Mouse (Mus musculus) heart, postnatal 4 days (tissue): Measurements from ENCODE around the gene Vps11. TPM values are rescaled to one million over a fixed set of nuclear protein-coding genes. Genes with fewer than 3 reads are reported as not detected.
A peak's percentile ranks its signal among the peaks of the same experiment; 100 is the strongest.
"Not testable (repeated sequence)": the region's sequence is repeated elsewhere in the genome, so short reads cannot be mapped to it uniquely, and the experiment has no call there.

Experiments used
- DNase-seq: peaks from one replicate; pipeline ENCODE4 v3.0.0; 2021
- total RNA-seq, 2 experiments: library from RNA; stranded (reverse); gene quantifications; 2 replicates each; pipeline ENCODE4 v1.2.3; 2021

The Vps11 gene
- 10 to 100 TPM; 20.9 to 21.6 TPM for total RNA-seq

DNA sequence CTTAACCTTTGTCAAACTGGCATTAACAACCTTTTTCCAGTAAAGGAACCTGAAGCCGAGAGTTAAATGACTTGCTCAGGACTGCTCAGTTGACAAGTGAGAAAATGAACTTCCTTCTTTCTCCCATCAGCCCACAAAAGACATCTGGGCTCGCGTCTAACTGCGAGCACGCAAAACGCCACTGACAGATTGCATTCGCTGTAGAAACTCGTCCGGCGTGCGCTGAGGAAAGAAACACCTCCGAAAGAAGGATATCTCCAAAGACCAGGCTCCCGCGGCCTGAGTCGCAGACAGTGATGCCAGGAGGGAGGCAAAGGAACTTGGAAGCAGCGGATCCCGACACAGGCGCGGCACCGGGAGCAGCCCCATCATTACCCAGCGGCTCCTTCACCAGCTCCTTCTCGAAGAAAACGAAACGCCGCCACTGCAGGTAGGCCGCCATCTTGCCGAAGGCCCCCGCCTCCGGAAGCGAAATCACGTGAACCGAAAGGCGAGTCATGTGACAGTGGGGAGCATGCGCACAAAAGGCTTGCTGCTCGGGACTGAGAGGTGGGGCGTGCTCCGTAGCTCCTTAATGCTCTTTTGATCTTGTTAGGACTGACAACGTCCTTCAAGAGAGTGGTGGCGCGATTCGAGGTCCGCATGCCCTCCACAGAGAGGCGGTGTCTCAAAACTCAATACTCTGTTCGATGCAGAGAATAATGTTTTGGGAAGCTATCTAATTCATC lies at the start of gene Vps11:
TSS of gene Vps11 (minus strand) at position 481 of the 728 bp plus-strand sequence.
- peak; percentile 97 for DNase-seq

DNA sequence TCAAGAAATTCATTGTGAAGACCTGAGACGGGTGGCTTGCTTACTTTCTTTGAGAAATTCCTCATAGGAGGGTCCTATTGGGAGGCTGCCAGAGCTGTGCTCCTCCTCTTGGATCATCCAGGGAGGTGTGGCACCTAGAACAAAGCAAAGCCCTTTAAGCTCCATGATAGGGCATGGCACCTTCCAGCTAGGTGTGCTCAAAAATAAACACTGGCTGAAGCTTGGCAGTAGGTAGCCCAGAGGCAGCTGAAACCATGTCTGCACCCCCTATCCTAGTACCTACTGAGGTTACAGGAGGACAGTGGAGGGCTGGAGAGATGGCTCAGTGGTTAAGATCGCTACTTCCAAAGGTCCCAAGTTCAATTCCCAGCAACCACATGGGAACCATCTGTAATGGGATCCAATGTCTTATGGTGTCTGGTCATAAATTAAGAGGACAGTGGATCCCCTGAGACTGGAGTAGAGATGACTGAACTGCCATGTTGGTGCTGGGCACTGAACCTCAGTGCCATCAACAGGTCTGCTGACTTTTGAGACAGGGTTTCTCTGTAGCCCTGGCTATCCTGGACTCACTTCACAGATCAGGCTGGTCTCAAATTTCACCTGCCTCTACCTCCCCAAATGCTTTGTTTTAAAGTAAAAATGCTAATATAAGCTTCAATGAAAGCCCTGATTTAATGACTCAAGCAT lies 49.3 kb upstream of the Vps11 start:
- no peak for DNase-seq

DNA sequence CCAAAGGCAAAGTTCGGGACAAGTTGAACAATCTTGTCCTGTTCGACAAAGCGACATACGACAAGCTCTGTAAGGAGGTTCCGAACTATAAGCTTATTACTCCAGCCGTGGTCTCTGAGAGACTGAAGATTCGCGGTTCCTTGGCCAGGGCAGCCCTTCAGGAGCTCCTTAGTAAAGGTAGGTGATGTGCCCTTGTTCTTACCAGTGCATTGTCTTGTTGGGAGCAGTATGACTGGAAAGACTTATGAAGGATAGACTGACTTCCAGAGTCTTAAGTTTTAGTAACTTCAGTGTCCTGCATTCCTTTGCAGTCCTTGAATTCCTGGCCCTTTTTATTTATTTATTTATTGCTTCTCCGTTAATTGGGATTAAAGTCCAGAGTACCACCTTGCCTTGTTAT lies 47.2 kb upstream of the Vps11 start:
- DNase-seq, result not testable (repeated sequence)

DNA sequence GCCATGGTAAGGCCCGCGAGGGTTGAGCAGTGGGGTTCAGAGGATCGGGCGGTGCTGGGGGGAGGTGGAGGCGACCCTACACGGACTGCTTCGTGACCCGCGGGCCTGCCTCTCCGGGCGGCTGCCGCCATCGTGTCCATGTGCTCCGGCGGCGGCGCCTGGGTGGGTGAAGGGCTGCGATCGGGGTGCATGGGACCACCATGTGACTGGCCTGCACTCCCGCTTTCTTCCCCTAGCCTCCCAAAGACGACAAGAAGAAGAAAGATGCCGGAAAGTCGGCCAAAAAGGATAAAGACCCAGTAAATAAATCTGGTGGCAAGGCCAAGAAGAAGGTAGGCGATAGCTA lies 46.3 kb upstream of the Vps11 start:
- no peak for DNase-seq

DNA sequence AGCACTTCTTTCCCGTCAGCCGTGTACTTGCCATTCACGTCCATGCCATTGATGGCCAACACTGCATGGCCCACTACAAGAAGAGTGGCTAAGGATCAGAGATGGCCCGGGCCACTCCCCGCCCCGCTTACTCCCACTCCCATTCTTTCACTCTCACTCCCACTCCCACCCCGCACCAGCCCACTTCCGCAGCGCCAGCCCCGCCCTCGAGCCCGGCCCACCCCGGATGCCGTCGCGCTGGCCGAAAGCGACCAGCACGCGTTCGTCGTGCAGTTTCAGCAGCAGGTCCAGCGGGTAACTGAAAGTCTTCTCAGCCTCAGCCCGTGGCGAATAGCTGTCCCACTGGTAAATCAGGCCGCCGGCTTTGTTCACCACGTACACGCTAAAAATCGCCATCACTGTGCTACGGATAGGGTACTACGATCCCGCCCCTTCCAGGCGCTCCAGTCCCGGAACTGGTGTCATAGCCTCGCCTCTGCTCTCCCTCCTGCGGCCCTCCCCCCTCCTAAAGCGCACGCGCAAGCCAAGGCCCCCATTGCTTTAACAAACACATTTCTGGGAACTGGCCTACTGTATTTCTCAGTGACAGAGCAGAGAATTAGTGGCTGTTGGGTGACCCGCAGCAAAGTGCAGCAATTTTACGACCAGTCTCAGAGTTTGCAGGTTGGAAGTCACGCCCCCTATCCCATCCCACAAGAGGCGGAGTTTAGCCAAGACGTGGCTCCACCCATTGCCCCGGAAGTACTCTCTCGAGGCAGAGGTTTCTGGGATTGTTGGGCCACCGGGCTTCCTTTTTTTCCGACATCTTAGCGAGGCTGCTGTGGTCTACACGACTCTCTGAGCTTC lies 45.7 kb upstream of the Vps11 start, which contains the start of the genes Rps25 and Trappc4:
TSS of gene Rps25 (plus strand) at position 234 of the 846 bp plus-strand sequence.
TSS of gene Trappc4 (minus strand) at position 695 of the 846 bp plus-strand sequence.
- peak; percentile 94 for DNase-seq

DNA sequence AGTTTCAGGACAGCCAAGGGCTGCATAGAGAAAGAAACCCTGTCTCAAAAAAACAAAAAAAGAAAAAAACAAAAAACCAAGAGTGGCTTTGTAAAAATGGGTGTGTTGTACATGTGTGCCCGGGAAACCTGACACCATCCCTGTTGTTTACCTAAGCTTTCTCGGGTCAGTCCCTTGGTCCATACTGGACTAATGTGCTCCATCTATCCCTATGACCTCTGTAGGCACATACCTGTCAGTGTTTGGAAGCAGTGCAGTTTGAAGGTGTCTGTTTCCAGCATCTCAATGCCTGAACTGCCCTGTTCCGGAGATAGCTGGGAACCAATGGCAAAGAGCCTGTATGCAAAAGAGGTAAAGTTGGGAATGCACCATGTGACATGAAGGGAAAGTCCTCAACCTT lies 43.5 kb upstream of the Vps11 start:
- no peak for DNase-seq

DNA sequence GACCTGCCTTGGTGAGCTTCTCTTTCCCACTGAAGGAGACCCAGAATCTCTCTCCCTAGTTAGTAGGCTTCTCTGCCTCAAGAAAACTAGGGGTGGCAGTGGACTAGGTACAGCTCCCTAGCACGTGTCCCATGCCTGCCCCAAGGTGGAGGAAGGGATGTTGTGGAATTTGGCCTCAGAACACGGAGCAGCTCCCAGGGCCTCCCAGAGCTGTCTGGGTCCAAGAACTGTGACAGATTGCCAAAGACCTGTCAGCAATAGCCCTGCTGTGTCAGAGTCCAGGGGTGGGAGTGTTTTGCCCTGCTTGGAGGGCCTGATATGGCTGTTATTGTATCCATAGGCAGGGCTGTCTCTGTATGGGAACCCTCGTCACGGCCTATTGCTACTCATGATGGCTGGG lies 39.6 kb upstream of the Vps11 start:
- DNase-seq, result peak; percentile 70

DNA sequence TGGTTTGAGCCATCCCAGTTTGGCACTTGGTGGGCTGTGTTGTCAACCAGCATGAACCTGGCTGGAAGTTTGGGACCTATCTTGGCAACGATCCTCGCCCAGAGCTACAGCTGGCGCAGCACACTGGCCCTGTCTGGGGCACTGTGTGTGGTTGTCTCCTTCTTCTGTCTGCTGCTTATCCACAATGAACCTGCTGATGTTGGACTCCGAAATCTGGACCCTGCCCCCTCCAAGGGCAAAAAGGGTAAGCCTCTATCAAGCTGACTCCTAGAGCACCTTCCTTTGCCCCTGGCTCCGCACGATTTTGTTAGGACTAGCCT lies 38.3 kb upstream of the Vps11 start:
- DNase-seq, result peak; percentile 46

DNA sequence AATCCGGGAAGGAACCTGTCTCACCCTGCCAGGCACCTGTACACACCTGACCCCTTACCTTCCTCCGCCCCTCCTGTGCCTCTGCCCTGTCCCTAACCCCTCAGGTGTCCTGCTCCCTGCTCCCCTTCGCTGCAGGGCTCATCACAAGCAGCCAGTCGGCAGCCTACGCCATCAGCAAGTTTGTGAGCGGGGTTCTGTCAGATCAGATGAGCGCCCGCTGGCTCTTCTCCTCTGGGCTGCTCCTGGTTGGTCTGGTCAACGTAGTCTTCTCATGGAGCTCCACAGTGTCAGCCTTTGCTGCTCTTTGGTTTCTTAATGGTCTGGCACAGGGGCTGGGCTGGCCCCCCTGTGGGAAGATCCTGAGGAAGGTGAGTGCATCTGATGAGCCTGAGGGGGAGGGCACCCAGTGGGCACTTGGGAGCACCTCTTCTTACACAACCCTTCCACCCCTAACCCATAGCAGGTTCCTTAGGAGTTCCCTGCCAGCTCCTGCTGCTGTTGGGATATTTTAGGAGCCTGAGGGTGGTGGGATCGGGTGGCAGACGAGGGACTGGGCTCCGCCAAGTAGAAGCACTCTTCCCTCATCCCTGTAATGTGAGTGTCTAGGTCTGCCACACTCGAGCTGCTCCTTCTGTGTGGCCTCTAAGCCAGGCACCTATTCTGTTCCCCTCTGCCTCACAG lies 37.8 kb upstream of the Vps11 start:
- DNase-seq, result no peak

DNA sequence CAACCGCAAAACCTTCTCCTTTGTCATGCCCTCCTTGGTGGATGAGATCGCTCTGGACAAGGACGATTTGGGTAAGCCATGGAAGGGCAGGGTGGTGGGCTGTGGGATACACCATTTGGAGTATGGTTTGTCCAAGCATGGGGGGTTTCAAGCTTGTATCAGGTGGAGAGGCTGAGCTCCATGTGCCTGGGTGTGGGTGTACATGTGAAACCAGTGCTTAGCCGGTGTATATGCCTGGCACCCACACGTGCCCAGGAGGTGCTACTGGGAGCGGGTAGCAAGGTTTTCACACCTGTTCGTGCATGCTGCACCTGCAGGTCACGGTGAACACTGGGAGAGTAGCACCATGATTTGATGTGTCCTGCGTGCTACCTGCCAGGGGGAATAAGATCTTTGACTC lies 37.1 kb upstream of the Vps11 start:
- DNase-seq, result no peak

DNA sequence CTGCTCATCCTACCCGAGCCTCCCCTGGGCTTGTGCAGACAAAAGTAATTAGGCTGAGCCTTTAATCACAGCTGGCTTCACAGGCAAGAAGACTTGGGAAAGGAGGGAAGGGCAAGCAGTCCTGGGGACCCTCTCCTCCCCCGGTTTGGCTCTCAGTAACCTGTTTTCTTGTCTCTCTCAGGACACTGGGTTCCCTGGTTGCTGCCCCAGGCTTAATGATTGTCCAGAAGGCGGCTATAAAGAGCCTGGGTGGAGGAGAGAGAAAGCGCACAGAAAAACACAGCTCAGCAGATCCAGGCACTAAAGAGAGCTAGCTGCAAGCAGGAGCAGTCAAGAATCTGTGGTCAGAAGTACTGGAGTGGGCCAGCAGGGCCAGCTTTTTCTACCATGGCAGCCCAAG lies 36.6 kb upstream of the Vps11 start:
- no peak for DNase-seq

DNA sequence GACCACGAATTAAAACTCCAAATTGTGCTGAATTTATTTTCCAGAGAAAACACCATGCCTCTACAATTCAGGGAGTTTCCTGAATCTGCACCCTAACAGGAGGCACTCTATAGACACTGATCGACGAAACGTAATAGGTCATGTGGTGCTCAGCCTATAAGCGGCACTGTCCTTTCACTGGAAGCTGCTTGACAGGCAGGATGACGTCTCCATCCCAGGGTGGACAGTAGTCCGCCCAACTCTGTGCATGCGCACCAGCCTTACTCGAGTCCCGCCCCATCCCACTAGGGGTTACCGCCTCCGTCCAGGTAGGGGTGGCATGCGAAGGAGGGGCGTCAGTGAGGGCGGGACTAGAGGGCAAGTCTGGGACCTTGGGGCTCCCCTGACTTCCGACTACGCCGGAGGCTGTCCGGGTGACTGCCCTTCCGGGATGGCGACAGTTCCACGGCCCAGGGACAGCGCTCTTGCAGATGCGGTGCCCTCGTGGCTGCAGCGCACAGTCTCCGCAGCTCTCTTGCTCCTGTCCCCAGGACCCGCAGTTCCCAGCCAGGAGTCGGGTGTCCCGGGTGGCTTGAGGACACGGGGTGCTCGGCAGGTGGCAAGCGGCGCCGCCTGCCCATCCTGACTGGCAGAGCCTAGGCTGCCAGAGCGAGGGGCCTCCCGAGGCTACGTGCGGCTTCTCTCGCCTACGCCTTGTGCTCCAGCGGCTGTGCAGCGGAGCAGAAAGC lies 35.4 kb upstream of the Vps11 start, which contains the start of gene Slc37a4:
TSS of gene Slc37a4 (plus strand) at position 169 of the 728 bp plus-strand sequence.
- DNase-seq, result peak; percentile 94

DNA sequence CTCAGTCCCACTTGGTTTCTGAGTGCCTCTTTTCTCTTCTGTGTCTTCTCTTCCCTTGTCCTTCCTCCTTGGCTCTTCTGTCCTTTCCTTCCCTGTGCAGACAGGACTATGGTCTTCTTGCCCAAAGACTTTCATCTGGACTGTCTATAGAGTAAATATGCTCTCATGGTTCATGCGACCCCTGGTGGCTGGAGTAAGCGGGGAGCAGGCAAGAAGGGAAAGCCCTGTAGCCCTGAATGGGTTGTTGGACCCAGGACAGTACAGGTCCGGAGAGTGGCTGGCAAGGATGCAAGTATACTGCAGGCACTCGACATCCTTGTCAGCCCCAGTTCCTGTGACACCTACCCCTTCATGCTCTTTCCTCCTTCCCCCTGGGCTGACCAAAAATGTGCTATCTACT lies 30.0 kb upstream of the Vps11 start:
- DNase-seq, result peak; percentile 87

DNA sequence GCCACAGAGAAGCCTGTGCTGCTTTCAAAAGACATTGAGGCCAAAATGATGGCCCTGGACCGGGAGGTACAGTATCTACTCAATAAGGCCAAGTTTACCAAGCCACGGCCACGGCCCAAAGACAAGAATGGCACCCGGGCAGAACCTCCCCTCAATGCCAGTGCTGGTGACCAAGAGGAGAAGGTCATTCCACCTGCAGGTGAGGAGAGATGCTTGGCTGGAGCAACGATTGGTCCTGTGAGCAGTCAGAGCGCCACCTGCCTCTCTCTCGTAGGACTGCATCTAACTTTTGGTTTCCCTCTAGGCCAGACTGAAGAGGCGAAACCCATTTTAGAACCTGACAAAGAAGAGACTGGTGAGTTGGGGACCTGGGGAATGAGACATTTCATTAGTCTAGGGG lies 27.8 kb upstream of the Vps11 start:
- peak; percentile 57 for DNase-seq

DNA sequence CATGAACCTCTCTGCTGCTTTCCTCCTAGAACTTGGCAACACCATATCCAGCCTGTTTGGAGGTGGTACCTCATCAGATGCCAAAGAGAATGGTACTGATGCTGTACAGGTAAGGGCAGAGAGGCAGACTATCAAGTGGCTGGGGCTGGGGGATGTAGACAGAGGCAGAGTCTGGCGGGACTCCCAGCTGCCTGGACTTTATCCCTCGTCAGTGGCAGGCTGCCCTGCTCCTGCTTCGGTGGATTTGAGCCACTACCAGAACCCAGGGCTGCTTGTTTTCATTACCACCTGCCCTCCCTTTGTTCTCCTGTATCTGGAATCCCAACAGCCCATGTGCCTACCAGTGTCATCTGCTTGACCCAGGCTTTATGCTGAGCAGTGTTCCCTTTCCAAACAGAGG lies 25.8 kb upstream of the Vps11 start:
- no peak for DNase-seq

DNA sequence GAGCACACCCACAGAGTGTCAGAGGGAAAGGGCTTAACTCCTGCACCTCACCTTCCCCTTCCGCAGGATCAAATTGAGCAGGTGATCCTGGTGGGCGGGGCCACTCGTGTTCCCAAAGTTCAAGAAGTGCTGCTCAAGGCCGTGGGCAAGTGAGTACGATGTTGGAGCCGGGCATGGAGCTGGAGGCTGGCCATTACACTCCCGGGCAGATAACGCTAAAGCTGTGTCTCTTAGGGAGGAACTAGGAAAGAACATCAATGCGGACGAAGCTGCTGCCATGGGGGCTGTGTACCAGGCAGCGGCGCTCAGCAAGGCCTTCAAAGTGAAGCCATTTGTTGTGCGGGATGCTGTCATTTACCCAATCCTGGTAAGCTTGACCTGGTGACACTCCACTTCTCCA lies 23.1 kb upstream of the Vps11 start:
- DNase-seq, result no peak

DNA sequence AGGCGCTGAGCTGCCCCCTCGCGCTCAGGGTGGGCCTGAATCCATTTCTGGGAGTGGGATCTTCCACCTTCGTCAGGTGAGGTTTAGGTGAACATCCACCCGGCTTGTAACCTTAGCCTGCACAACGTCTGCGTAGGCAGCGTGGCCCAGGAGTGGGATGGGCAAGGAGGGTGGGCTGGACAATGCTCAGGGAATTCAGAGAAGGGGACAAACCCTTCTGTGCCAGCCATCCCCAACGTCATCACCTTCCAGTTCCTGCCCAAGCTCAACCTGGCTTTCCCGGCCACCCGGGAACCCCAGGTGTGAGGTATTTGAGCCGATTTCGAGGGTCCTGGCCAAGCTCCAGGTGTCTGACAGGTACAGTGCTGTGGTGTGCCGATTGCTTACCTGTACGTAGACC lies 18.4 kb upstream of the Vps11 start:
- no peak for DNase-seq

DNA sequence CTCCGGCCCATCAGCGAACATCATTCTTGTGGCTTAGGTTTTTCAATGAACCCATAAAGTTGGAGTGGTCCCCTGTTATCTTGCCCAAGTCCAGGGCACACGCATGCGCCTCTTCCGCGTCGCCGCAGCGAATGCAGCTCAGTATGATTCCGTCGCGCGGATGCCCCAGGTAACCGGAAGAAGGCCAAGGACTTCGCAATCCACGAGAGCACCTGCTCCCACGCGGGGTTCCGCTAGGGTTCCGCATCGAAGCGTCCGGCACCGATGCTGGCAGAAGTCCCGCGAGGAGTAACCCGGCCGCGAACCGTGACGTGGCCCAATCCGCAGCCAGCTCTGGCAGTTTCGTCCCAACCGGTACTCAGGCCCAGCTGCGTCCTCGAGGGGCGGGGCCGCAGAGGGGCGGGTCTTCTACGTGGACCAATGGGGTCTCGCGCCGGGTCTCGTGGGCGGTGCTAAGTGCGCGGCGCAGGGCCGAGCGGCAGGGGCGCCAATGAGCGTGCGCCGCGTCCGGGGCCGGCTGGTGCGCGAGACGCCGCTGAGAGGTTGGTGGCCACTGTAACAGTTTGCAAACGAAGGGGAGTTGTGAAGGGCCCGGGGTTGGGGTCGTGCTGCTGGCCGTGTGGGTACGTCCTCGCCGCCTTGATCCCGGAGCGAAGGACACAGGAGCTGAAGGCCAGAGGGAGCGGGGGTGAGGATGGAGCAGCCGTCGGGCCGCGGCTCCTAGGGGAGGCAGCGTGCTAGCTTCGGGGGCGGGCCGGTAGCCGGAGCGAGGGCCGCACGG lies 17.8 kb upstream of the Vps11 start, which contains the start of gene Hyou1:
TSS of gene Hyou1 (plus strand) at position 437 of the 781 bp plus-strand sequence.
- peak; percentile 100 for DNase-seq

DNA sequence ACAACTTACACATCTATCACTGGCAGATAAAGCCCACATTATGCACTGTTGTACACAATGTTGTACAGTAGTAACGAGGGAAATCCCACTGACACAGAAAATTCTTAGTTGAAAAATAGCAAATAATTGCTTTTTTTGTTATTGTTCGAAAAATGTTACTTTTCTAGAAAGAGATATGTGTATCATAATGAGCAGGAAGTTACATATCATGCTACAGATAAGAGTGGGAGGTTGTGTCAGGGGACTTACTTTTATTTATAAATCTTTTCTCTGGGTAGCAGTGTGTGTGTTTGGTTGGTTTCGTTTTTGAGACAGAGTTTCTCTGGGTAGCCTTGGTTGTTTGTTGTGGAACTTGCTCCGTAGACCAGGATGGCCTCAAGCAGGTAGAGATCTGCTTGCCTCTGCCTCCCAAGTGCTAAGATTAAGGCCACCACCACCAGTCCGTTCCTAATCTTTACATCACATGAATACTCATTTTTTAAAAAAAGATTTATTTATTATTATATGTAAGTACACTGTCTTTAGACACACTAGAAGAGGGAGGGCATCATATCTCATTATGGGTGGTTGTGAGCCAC lies 16.8 kb upstream of the Vps11 start:
- no peak for DNase-seq

DNA sequence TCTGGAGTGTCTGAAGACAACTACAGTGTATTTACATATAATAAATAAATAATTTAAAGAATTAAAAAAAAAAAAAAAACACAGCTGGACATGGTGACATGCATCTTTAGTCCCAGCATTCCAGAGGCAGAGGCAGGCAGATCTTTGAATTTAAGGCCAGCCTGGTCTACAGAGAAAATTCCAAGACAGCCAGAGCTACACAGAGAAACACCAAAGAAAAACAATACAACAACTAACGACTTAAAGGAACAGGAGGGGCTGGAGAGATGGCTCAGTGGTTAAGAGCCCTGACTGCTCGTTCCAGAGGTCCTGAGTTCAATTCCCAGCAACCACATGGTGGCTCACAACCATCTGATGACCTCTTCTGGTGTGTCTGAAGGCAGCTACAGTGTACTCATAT lies 15.9 kb upstream of the Vps11 start:
- DNase-seq, result not testable (repeated sequence)

DNA sequence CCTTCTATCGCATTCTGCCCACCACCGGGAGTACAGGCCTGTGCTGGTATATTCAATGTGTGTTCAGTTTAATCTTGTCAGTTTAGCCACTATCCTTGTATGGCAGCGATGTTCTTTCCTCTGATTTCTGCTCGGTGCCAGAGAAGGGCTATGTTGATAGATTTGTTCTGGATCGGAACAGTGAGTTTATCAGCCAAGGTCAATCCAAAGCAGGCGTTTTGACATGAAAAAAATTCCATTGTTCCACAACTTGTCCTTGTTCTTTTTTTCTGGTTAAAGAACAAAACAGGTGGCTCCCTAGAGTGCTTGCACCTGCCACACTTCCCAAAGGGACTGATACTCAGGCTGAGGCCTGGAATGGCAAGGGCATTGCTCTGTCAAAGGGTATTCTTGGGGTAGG lies 14.7 kb upstream of the Vps11 start:
- no peak for DNase-seq
